Mouse (Mus musculus): Measurements from ENCODE around the gene Pkd1l3.

Pkd1l3 gene

DNA sequence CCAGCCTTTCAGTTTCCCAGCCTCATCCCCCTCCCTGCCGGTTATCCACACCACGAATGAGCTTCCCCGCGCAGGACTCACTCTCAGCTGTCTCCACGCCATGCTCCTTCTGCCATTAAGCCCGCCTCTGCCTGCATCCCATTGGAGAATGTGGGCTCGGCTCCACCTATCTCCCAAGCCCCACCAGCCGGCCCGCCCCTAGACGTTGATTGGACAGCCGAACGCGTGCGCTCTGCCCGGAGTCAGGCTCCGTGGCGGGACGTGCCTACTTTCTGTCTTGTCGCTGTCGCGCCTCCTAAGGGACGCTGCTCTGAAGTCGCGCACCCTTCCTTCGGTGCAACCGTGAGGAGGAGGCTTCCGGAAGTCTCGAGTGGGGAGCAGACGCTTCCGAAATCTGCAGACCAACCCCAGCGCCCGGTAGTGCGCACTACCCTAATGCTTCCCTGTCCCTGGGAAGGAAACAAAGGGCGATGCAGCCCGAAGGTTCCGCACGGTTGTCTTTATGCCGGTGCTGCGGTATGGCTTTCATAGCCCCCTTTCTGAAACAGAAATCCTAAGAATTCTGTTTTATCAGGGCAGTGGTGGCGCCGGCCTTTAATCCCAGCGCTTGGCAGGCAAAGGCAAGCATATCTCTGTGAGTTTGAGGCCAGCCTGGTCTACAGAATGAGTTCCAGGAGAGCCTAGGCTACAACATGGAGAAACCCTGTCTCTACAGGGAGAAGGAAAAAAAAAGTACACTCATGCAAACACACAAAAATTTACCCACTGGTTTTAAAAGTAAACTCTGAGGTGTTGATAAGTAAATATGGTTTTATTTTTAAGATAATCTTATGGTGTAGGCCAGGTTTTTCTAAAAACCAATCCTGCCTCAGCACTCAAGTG lies 5.8 kb upstream of the Pkd1l3 start, which contains the start of gene Dhodh:
TSS of gene Dhodh (minus strand) at position 403 of the 882 bp plus-strand sequence.
- in situ Hi-C loops (cut with MboI; ENCODE audit: low pct_unique_long_range_greater_than_20kb in 1 of 2, low sequenced_read_pairs in 2 of 2, unreplicated experiment in 1 of 2) = no loop called here

DNA sequence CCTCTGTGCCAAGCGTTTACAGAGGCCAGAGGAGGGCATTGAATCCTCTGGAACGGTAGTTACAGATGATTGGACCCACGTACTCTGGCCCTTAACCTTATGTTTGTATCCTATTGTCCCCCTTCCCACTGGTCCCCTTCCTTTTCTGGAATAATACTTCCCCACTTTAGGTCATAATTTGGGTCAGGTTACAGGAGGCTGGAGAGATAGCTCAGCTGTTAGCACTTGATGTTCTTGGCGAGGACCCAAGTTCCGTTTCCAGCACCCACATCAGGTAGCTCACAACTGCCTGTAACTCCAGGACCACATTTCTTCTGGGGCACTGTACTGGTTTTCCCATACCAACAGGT lies 5.2 kb upstream of the Pkd1l3 start:
- in situ Hi-C loops (cut with MboI; ENCODE audit: low pct_unique_long_range_greater_than_20kb in 1 of 2, low sequenced_read_pairs in 2 of 2, unreplicated experiment in 1 of 2) = no loop called here

DNA sequence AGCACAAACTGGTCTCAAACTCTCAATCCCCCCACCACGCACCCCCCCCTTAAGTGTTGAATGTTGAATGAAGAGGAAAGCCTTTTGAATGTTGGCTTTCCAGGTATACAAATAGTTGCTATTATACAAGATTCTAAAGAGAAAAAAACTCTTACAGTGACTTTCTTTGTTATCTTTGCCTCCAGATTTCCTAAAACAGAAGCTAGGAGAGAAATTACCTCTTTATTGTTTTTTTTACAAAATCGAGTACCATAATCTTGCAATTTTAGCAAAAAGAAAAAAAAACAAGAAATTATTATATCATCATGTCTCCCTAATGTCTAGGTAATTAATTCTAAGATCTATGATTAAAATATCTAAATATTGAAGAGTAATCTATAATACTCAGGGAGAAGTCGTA lies 1.3 kb downstream of the Pkd1l3 start:
- in situ Hi-C loops (cut with MboI; ENCODE audit: low pct_unique_long_range_greater_than_20kb in 1 of 2, low sequenced_read_pairs in 2 of 2, unreplicated experiment in 1 of 2) = no loop called here

DNA sequence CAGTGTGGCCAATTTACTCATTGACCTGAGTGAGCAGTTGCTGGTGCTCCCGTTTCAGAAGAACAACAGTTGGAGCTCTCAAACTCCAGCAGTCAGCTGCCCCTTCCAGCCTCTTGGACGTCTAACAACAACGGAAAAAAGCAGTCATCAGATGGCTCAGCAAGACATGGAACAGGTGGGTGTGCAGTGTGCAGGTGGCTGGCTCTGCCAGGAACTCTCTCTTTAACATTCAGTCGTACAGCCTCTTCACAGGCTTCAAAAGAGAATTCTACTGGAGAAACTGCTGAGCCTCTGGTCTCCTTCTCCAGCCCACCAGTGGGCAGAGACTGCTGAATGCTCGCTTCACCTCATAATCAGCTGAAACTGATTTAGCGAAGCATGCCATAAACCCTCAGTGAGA lies 14.3 kb downstream of the Pkd1l3 start:
- in situ Hi-C loops (cut with MboI; ENCODE audit: low pct_unique_long_range_greater_than_20kb in 1 of 2, low sequenced_read_pairs in 2 of 2, unreplicated experiment in 1 of 2) = no loop called here

DNA sequence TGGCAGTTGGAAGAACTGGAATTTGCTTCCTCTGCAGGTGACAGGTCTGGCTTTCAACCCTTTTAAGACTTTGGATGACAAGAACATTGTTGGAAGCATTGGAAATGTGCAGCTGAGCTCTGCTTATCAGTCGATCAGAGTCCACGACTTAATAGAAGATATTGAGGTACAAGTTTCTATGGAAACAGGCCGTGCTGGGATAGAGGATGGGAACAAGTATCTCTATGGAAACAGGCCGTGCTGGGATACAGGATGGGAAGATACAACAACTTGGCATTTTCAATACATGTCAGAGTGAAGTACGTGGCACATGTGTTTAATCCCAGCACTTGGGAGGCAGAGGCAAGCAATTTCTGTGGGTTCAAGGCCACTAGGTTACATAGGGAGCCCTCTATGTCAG lies 18.2 kb downstream of the Pkd1l3 start:
- in situ Hi-C loops (cut with MboI; ENCODE audit: low pct_unique_long_range_greater_than_20kb in 1 of 2, low sequenced_read_pairs in 2 of 2, unreplicated experiment in 1 of 2) = no loop called here

DNA sequence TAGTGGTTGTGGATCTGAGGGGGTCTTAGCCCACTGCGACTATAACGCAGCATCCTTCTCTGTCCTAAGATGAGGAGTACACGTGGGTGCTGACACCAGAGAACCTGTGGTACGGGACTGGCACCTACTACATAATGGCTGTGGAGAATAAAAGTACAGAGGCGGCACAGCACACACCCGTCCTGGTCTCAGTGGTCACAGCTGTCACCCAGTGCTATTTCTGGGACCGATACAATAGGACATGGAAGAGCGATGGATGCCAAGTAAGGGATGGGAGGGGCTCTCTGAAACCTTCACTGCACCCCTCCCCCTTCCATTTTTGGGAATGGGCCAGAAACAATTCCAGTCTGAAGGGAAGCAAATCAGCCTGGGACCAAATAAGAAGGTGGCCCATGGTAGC lies 20.8 kb downstream of the Pkd1l3 start:
- in situ Hi-C loops (cut with MboI; ENCODE audit: low pct_unique_long_range_greater_than_20kb in 1 of 2, low sequenced_read_pairs in 2 of 2, unreplicated experiment in 1 of 2) = no loop called here

DNA sequence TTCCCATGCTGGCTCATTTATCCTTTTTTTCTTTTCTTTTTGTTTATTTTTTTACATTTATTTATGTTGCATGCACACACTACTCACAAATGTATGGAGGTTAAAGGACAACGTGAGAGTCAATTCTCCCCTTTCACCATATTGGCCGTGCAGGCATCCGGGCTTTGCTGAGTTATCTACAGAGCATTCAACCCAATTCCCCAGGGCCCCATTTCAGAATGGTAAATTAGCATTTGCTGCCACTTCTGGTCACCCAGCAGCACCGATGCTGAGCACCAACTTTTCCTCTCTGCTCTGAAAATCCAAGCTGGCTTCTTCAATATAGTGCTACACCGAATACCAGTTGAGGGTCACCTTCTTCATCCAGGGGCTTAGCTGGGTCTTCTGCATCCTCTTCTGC lies 24.5 kb downstream of the Pkd1l3 start:
- in situ Hi-C loops (cut with MboI; ENCODE audit: low pct_unique_long_range_greater_than_20kb in 1 of 2, low sequenced_read_pairs in 2 of 2, unreplicated experiment in 1 of 2) = no loop called here

DNA sequence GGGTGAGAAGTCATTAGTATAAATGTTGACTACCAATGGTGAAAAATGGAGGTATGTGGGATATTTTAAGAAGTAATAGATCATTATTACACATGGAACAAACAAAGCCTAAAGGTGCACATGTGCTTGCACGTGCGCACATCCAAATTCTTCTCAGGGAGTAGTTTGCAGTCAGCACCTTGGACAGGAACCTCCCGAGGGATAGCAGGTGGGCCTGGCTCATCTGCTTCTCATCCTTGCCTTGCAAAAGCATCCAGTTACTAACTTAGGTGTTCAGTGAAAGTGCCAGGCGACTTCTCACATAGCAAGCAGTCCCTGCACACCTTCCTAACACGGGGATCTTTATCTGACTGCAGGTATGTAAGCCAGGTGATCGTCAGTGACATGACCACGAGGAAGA lies 26.1 kb downstream of the Pkd1l3 start:
- in situ Hi-C loops (cut with MboI; ENCODE audit: low pct_unique_long_range_greater_than_20kb in 1 of 2, low sequenced_read_pairs in 2 of 2, unreplicated experiment in 1 of 2) = no loop called here

DNA sequence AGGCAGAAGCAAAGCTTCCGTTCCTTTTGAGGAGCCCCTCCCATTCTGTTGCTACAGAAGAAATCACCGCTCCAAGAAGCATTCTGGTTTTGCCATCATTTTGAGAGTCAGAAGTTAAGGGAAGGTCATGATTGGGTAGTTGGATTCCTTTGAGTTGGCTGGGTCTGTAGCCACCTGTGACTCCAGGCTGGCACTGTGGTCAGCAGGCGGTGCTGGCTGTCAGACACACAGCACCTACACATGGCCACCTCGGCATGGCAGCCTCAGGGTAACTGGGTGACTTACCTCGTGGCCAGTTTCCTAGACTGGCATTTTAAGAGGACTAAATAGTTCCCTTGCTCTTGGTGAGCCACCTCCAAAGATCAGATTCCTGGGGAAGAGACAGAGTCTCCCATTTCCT lies 26.9 kb downstream of the Pkd1l3 start:
- in situ Hi-C loops (cut with MboI; ENCODE audit: low pct_unique_long_range_greater_than_20kb in 1 of 2, low sequenced_read_pairs in 2 of 2, unreplicated experiment in 1 of 2) = no loop called here

DNA sequence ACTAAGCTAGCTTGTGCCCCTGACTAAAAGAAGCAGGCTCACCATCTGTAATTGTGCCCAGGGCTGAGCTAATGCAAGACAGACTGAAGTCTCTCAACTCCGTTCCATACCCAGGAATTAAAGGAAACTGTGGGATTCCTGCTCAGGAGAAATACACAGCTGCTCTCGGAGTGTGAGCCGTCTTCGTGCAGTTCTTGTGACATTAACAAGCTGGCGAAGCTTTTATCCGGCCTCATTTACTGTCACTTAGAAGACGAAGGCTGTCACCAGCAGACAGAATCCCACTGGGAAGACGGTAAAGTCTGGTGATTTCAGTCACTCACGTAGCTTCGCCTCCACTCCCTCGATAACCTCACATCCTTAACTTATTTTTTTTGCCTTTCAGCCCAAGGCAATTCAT lies 33.0 kb downstream of the Pkd1l3 start:
- in situ Hi-C loops (cut with MboI; ENCODE audit: low pct_unique_long_range_greater_than_20kb in 1 of 2, low sequenced_read_pairs in 2 of 2, unreplicated experiment in 1 of 2) = no loop called here

DNA sequence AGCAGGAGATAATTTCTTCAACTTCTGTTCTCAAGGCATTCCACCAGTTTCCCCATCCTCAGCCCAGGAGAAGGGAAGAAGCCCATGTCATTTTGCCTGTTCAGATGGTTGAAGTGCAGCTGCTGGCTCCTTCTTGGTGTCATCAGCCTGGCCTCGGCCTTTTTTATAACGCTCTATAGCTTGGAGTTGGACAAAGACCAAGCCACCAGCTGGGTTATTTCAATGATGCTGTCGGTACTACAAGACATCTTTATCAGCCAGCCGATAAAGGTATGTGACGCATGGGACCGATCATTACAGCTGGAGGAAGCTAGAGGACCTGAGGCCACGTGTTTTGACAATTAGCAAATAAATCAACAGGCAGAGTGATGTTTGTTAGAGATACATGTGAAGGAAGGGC lies 34.2 kb downstream of the Pkd1l3 start:
- in situ Hi-C loops (cut with MboI; ENCODE audit: low pct_unique_long_range_greater_than_20kb in 1 of 2, low sequenced_read_pairs in 2 of 2, unreplicated experiment in 1 of 2) = no loop called here

DNA sequence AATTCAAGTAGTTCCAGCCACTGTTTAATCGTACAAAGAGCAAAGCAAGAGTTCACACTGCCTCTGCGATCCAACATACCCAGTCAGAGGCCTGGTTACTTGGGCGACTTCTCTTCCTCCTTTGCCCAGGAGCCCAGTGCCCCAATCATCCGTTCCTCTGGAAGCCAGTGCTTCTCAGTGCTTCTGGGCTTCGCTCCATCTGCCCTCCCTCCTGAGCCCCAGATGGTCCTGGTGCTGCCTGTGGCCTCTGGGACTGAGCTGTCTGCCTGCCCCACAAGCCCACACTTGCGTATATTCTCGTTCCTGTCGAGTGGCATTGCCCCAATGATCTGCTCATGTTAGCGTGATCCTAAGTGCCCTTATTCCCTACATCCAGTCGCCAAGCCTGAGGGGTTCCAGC lies 36.5 kb downstream of the Pkd1l3 start:
- in situ Hi-C loops (cut with MboI; ENCODE audit: low pct_unique_long_range_greater_than_20kb in 1 of 2, low sequenced_read_pairs in 2 of 2, unreplicated experiment in 1 of 2) = no loop called here

DNA sequence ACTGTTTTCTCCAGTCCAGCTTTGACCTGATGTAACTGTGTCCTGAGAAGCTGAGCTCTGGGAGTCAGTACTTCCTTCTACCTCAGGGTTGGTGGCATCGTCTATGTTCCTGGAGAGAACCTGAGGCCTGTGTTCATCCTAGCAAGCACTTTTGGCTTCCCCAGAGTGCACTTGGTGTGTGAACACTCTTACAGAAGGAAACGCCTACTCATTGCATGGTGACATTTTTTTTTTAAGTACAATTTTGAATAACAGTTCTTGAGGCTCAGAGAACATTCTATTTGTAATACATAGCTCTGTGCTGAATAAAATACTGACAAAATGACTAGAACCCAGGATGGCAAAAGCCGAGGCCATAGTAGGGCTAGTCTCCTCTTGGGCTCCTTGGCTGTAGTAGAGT lies 42.5 kb downstream of the Pkd1l3 start:
- in situ Hi-C loops (cut with MboI; ENCODE audit: low pct_unique_long_range_greater_than_20kb in 1 of 2, low sequenced_read_pairs in 2 of 2, unreplicated experiment in 1 of 2) = no loop called here

DNA sequence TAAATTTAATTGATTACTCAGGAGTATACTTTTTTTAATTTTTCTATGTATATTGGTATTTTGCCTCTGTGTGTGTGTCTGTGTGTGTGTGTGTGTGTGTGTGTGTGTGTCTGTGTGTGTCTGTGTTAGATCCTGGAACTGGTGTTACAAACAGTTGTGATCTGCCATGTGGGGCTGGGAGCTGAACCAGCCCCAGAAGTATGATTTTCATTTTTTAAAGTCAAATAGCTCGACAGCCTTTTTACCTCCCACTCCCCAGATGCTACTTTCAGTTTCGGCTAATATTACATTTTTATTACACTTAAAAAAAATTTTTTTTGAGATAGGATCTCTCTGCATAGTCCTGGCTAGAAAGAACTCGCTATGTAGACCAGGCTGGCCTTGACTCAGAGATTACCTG lies 48.0 kb downstream of the Pkd1l3 start:
- in situ Hi-C loops (cut with MboI; ENCODE audit: low pct_unique_long_range_greater_than_20kb in 1 of 2, low sequenced_read_pairs in 2 of 2, unreplicated experiment in 1 of 2) = no loop called here

DNA sequence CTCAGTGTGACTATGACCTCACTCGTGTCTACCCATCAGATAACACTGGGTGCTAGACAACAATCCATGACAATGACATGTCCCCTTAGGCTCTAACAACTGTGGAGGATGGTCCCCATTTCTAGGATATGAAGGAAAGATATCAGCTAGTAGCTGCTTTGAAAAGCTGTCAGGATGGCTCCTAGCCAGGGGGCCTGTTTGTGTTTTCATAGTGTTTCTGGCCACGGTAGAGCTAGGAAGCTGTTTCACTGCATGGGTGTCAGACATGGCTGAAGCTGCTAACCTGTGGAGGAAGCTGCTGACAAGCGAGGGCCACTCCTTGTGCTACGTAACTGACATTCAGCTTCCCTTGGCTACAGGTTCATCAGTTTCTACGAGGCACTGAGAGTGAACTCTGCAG lies 52.3 kb downstream of the Pkd1l3 start:
- in situ Hi-C loops (cut with MboI; ENCODE audit: low pct_unique_long_range_greater_than_20kb in 1 of 2, low sequenced_read_pairs in 2 of 2, unreplicated experiment in 1 of 2) = no loop called here

DNA sequence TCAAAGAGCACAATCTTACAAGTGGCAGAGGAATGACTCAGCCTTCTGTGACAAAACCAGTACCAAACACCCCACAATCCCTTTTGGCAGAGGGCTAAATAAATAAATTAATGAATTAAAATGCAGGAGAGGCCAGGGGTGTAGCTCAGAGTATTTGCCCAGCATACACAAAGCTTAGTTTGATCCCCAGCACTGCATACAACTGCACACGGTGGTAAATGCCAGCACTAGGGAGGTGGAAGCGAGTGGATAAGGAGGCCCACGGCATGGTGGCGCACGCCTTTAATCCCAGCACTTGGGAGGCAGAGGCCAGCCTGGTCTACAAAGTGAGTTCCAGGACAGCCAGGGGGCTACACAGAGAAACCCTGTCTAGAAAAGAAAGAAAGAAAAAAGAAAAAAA lies 58.3 kb downstream of the Pkd1l3 start:
- in situ Hi-C loops (cut with MboI; ENCODE audit: low pct_unique_long_range_greater_than_20kb in 1 of 2, low sequenced_read_pairs in 2 of 2, unreplicated experiment in 1 of 2) = no loop called here

DNA sequence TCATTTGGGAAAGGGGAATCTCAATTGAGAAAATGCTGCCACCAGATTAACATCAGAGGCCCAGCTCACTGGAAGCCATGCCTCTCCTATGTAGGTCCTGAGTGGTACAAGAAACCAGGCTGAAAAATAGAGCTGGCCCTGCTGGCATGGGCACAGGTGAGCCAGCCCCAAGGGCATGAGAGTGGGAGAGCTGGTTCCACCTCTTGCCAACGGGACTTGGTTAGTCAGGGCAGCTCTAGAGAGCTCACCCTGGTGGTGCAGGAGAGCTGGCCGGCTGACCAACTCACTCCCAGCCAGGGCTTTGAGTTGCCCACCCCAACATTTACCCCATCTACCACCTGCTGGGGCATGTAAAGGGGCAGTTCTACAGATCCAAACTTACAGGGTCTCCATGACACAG lies 59.3 kb downstream of the Pkd1l3 start:
- in situ Hi-C loops (cut with MboI; ENCODE audit: low pct_unique_long_range_greater_than_20kb in 1 of 2, low sequenced_read_pairs in 2 of 2, unreplicated experiment in 1 of 2) = no loop called here

DNA sequence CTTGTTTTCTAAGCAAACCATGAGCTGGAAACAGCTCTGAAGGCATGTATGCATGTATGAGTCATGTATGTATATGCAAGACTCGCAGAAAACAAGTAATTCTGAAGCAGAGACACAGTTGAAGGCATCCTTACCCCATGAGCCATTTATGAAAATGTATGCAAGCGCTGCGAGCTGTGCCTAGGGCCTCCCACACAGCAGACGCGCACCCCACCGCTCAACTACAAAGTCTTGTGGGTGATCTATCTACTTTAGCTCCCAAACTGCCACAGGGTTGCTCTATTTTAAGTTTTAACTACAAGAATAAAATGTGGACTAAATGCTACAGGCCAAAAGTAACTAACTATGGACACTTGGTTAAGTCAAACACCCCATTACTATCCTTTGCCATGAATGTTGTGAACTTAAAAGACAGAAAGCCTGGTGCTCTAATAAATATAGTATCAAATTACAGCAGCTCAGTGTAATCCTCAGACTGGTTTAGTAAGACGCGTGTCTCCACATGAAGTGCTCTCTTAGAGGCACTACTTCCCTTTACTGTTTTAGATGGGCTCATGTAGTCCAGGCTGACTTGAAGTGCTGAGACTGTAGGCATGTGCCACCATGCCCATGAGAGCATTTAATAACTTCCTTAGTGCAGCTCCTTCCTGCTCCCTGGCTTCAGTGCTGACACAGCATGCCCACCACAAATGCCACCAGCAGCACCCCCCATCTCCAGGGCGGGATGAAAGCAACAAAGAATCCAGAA lies 61.8 kb downstream of the Pkd1l3 start:
- in situ Hi-C loops (cut with MboI; ENCODE audit: low pct_unique_long_range_greater_than_20kb in 1 of 2, low sequenced_read_pairs in 2 of 2, unreplicated experiment in 1 of 2) = no loop called here

DNA sequence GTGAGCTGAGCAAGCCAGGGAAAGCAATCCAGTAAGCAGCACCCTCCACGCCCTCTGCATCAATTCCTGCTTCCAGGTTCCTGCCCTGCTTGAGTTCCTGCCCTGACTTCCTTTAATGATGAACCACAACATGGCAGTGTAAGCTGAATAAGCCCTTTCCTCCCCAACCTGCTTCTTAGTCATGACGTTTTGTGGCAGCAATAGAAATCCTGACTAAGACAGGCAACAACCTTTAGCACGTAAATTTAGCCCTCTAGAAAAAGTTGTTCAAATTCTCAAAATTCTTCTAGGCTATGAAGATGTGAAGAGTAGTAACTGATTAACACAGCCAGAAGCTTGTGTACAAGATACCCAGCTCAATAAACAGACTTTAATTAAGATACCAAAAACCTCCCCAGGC lies 67.2 kb downstream of the Pkd1l3 start:
- in situ Hi-C loops (cut with MboI; ENCODE audit: low pct_unique_long_range_greater_than_20kb in 1 of 2, low sequenced_read_pairs in 2 of 2, unreplicated experiment in 1 of 2) = no loop called here

DNA sequence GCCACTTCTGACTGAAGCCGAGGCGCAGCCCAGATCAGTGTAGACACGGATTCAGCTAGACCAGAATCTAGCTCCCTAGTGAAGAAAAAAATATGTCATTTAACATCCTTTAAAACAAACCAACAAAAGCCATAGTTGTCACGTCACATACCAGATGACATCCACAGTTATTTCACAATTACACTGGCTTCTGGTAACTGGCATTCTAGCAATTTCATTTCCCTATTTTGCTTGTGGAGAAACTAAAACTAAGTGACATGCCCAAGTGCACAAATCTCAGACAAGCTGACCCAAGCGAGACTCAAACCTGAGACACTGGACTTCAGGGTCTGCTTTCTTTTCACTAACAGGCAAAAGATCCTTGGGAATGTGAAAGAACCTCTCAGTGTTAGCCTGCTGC lies 67.8 kb downstream of the Pkd1l3 start:
- in situ Hi-C loops (cut with MboI; ENCODE audit: low pct_unique_long_range_greater_than_20kb in 1 of 2, low sequenced_read_pairs in 2 of 2, unreplicated experiment in 1 of 2) = no loop called here
